Mouse (Mus musculus): ENCODE measurements around the gene Ahnak. TPM values are rescaled to one million over a fixed set of nuclear protein-coding genes. Genes with fewer than 3 reads are reported as not detected.

Gene Ahnak
- 102 and 155 TPM in 2 replicates for total RNA-seq (2012; rRNA removed)

- H3K4me1 ChIP-seq (ENCODE audit: control insufficient read depth in 2 of 2, insufficient read depth in 2 of 2, low read length in 2 of 2, poor library complexity in 1 of 2): peaks cover 9 to 29% of the 10 kb centered on the region in 2 experiments; a peak in 3 of 4 replicates
Measured at GRCm38 (mm10) chr19:8989066-8989566, at the start of gene Ahnak. TSS of gene Ahnak (plus strand) at chr19:8989284.

DNA sequence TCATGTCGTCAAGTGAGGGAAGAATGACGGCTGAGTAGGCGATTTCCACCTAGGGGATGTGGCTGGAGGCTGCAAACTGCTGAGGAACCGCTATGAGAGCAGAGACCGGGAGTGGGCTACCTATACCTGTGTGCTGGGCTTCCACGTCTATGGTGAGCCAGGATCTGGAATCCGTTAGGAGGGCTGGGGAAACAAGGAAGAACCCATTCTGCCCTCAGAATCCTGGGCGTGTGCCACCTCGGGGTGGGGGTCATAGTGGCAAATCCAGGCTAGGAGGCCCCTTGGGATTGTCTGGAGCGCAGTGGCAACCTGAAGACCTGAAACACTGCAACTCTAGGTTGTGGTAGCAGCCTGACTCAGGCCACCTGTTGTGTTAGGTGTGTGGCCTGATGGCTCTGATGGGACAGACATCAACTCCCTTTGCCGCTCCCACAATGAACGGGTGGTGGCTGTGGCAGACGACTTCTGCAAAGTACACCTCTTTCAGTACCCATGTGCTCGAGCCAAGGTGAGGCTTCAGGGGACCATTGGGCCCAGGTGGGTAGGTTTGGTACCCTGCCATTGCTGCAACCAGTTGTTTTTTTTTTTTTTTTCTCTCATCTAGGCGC is 48.5 kb upstream of the Ahnak start:
- Histone ChIP-seq H3K9ac (ENCODE audit: insufficient read depth, low read depth, low read length, poor library complexity, severe bottlenecking) (peak overlapping the region; percentile 6; the same call in 1 of the 2 replicates), H3K4me1 (ENCODE audit: control insufficient read depth in 2 of 2, insufficient read depth in 2 of 2, low read length in 2 of 2, poor library complexity in 1 of 2) (peaks cover 9 to 21% of the 10 kb centered on the region in 2 experiments; a peak in 3 of 4 replicates), H3K27ac (ENCODE audit: insufficient read depth, low read depth, low read length, poor library complexity, severe bottlenecking) (peak overlapping the region; percentile 29; the same call in 1 of the 2 replicates), H3K9me3 (ENCODE audit: control insufficient read depth, insufficient read depth, low read depth, low read length) (no peaks in the 10 kb centered on the region), H3K4me3 (ENCODE audit: insufficient read depth in 1 of 2, low read depth in 1 of 2, low read length in 2 of 2, poor library complexity in 1 of 2, severe bottlenecking in 1 of 2) (no peak overlapping the region), H3K36me3 (ENCODE audit: control insufficient read depth, insufficient read depth, low read length, poor library complexity, severe bottlenecking) (peaks cover 18% of the 10 kb centered on the region)
- TF ChIP-seq CHD2 (IDR thresholded peaks at IDR 0.05; ENCODE audit: low read depth, low read length) (no peak), ZNF384 (IDR thresholded peaks at IDR 0.05; ENCODE audit: low read depth, low read length) (0 out of 2 replicates have a peak, but pooled peaks have one; percentile 26)
- no peak for DNase-seq (ENCODE audit: low read depth, low spot score)
- in situ Hi-C loops (cut with MboI; ENCODE audit: low sequenced_read_pairs in 2 of 2, unreplicated experiment in 2 of 2): no loop called here

More at GRCm38 (mm10) chr19:8989066-8989566, at the start of gene Ahnak:
- peak within 1 kb of the TSS; percentile 75 for H3K9ac ChIP-seq (ENCODE audit: insufficient read depth, low read depth, low read length, poor library complexity, severe bottlenecking)
- TF ChIP-seq CHD2 (IDR thresholded peaks at IDR 0.05; ENCODE audit: low read depth, low read length): no peak
- no peak for TF ChIP-seq ZC3H11A (IDR thresholded peaks at IDR 0.05; ENCODE audit: borderline replicate concordance, low read depth, low read length)
- no peak for TF ChIP-seq MAFK (IDR thresholded peaks at IDR 0.05; ENCODE audit: insufficient read depth, low read depth, low read length)
- TF ChIP-seq HCFC1 (IDR thresholded peaks at IDR 0.05; ENCODE audit: borderline replicate concordance, insufficient read depth, low read length): peak; percentile 52; the same call in 1 of the 2 replicates
- in situ Hi-C loops (cut with MboI; ENCODE audit: low sequenced_read_pairs in 2 of 2, unreplicated experiment in 2 of 2): loop anchor here in 1 of 2 experiments (25.0 kb wide), 1 partner anchor 98 kb away; the partner anchor contains the start of gene Scgb1a1
- H3K9me3 ChIP-seq (ENCODE audit: control insufficient read depth, insufficient read depth, low read depth, low read length): no peaks in the 10 kb centered on the region
- peak within 1 kb of the TSS; percentile 2; the same call in 1 of the 2 replicates for H3K27ac ChIP-seq (ENCODE audit: insufficient read depth, low read depth, low read length, poor library complexity, severe bottlenecking)
- H3K4me3 ChIP-seq (ENCODE audit: insufficient read depth in 1 of 2, low read depth in 1 of 2, low read length in 2 of 2, poor library complexity in 1 of 2, severe bottlenecking in 1 of 2): peak within 1 kb of the TSS; percentile 79 to 84
- no peaks in the 10 kb centered on the region for H3K36me3 ChIP-seq (ENCODE audit: control insufficient read depth, insufficient read depth, low read length, poor library complexity, severe bottlenecking)
- no peak for DNase-seq (ENCODE audit: low read depth, low spot score)

- Histone ChIP-seq H3K9ac (ENCODE audit: insufficient read depth, low read depth, low read length, poor library complexity, severe bottlenecking) (peak overlapping the region; percentile 71), H3K27ac (ENCODE audit: insufficient read depth, low read depth, low read length, poor library complexity, severe bottlenecking) (peak overlapping the region; percentile 49; the same call in 1 of the 2 replicates), H3K9me3 (ENCODE audit: control insufficient read depth, insufficient read depth, low read depth, low read length) (no peaks in the 10 kb centered on the region), H3K4me3 (ENCODE audit: insufficient read depth in 1 of 2, low read depth in 1 of 2, low read length in 2 of 2, poor library complexity in 1 of 2, severe bottlenecking in 1 of 2) (peak overlapping the region; percentile 88 to 89), H3K36me3 (ENCODE audit: control insufficient read depth, insufficient read depth, low read length, poor library complexity, severe bottlenecking) (peaks cover 22% of the 10 kb centered on the region), H3K4me1 (ENCODE audit: control insufficient read depth in 2 of 2, insufficient read depth in 2 of 2, low read length in 2 of 2, poor library complexity in 1 of 2) (peaks cover 9 to 21% of the 10 kb centered on the region in 2 experiments; a peak in 3 of 4 replicates)
- in situ Hi-C loops (cut with MboI; ENCODE audit: low sequenced_read_pairs in 2 of 2, unreplicated experiment in 2 of 2): no loop called here
- DNase-seq (ENCODE audit: low read depth, low spot score): no peak
- TF ChIP-seq HCFC1 (IDR thresholded peaks at IDR 0.05; ENCODE audit: borderline replicate concordance, insufficient read depth, low read length) (no peak), CHD2 (IDR thresholded peaks at IDR 0.05; ENCODE audit: low read depth, low read length) (no peak), MAFK (IDR thresholded peaks at IDR 0.05; ENCODE audit: insufficient read depth, low read depth, low read length) (no peak), ZNF384 (IDR thresholded peaks at IDR 0.05; ENCODE audit: low read depth, low read length) (no peak), ZC3H11A (IDR thresholded peaks at IDR 0.05; ENCODE audit: borderline replicate concordance, low read depth, low read length) (no peak)
Measured at GRCm38 (mm10) chr19:8941136-8941514, 48.0 kb upstream of the Ahnak start.

- Histone ChIP-seq H3K4me3 (ENCODE audit: insufficient read depth in 1 of 2, low read depth in 1 of 2, low read length in 2 of 2, poor library complexity in 1 of 2, severe bottlenecking in 1 of 2) (peak within 1 kb of the TSS; percentile 88 to 89), H3K9ac (ENCODE audit: insufficient read depth, low read depth, low read length, poor library complexity, severe bottlenecking) (peak within 1 kb of the TSS; percentile 92), H3K4me1 (ENCODE audit: control insufficient read depth in 2 of 2, insufficient read depth in 2 of 2, low read length in 2 of 2, poor library complexity in 1 of 2) (peaks cover 9 to 21% of the 10 kb centered on the region in 2 experiments; a peak in 3 of 4 replicates), H3K27ac (ENCODE audit: insufficient read depth, low read depth, low read length, poor library complexity, severe bottlenecking) (peak within 1 kb of the TSS; percentile 82), H3K36me3 (ENCODE audit: control insufficient read depth, insufficient read depth, low read length, poor library complexity, severe bottlenecking) (peaks cover 27% of the 10 kb centered on the region), H3K9me3 (ENCODE audit: control insufficient read depth, insufficient read depth, low read depth, low read length) (no peaks in the 10 kb centered on the region)
- in situ Hi-C loops (cut with MboI; ENCODE audit: low sequenced_read_pairs in 2 of 2, unreplicated experiment in 2 of 2): no loop called here
- peak; percentile 92 for DNase-seq (ENCODE audit: low read depth, low spot score)
- TF ChIP-seq ZC3H11A (IDR thresholded peaks at IDR 0.05; ENCODE audit: borderline replicate concordance, low read depth, low read length) (no peak), ZNF384 (IDR thresholded peaks at IDR 0.05; ENCODE audit: low read depth, low read length) (no peak), CHD2 (IDR thresholded peaks at IDR 0.05; ENCODE audit: low read depth, low read length) (no peak), HCFC1 (IDR thresholded peaks at IDR 0.05; ENCODE audit: borderline replicate concordance, insufficient read depth, low read length) (peak; percentile 55; the same call in 1 of the 2 replicates), MAFK (IDR thresholded peaks at IDR 0.05; ENCODE audit: insufficient read depth, low read depth, low read length) (no peak)
Measured at GRCm38 (mm10) chr19:8941515-8942217, 47.4 kb upstream of the Ahnak start, which contains the start of gene Mta2. TSS of gene Mta2 (plus strand) at chr19:8941875.

All from ES-E14 (cell line).